Mouse (Mus musculus) layer of hippocampus, adult 9-11 months (tissue): Measurements from ENCODE around the gene Col20a1.

Experiments
- DNase-seq: peaks from one replicate; pipeline ENCODE4 v3.0.0; 2022

The Col20a1 gene

DNA sequence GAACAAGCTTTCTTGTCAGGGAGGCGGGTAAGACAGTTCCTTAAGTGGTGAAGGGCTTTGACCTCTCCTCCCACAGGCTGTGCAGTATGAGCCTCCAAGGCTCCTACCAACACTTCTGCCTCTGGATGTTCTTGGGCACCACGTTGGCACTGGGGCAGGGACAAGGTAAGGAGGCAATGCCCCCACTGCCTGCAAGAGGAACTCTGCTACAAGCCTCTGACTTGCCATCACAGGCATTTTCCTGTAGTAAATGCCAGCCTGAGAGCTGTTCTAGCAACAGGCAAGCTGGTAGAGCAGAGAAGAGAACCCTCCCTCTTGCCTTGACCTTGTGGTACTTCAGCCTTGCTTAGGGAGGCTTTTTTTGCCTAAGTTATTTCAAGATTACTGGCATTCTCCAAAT is at the start of gene Col20a1:
Gene Col20a1 (plus strand): TSS at position 87 of the 400 bp plus-strand sequence.
- no peak for DNase-seq

- DNase-seq: no peak
Observed at GRCm38 (mm10) chr2:180940187-180940586, 46.1 kb upstream of the Col20a1 start.

- DNase-seq: peak; percentile 70
Observed at GRCm38 (mm10) chr2:180941869-180942268, 44.5 kb upstream of the Col20a1 start.

GRCm38 (mm10) chr2:180949947-180950346 is 36.4 kb upstream of the Col20a1 start:
- DNase-seq: no peak

- DNase-seq: peak; percentile 21
Observed at GRCm38 (mm10) chr2:180952731-180953171, 33.6 kb upstream of the Col20a1 start.

- DNase-seq: no peak
Observed at GRCm38 (mm10) chr2:180953638-180954037, 32.7 kb upstream of the Col20a1 start.

GRCm38 (mm10) chr2:180954061-180955047 is 32.0 kb upstream of the Col20a1 start, which contains the start of gene Nkain4:
TSS of gene Nkain4 (minus strand) at chr2:180954699.
- peak; percentile 47 for DNase-seq

DNA sequence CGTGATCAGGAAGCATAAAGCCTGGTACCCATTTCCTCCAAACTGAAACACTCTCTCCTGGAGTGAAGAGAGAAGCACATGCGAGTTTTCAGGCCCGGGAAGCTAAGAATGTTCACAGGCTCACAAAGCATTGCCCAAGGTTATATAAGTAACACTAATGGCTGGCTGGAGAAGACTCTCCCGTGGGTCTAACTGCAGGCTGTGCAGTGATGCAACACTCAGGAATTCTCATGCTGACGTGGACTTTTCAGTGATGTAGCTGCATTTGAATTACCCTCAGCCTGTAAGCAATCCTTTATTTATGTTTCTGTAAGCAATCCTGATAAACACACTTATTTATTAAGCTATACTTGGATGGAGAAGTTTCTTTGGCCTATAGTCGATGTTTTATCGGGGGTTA is 26.7 kb upstream of the Col20a1 start:
- DNase-seq: no peak

DNA sequence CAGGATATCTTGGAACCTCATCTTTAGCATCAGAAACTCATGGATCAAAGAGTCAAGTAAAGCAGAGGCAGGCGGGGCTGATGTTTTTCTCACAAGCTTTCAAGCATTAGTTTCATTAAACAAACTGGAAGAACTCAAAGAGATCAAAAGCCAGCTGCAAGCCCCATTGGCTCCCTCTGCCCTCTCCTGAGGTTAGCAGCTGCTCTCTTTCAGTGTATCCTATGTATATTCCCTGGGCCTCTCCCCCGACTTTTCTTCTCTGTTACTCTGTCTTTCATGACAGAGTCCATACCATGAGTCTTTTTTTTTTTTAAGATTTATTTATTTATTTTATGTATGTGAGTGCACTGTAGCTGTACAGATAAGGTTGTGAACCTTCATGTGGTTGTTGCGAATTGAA is 26.1 kb upstream of the Col20a1 start:
- no peak for DNase-seq

- no peak for DNase-seq
Observed at GRCm38 (mm10) chr2:180962616-180963308, 23.6 kb upstream of the Col20a1 start.

- peak; percentile 64 for DNase-seq
Observed at GRCm38 (mm10) chr2:180963956-180964355, 22.4 kb upstream of the Col20a1 start.

- DNase-seq: peak; percentile 33
Observed at GRCm38 (mm10) chr2:180966092-180966882, 20.0 kb upstream of the Col20a1 start.

DNA sequence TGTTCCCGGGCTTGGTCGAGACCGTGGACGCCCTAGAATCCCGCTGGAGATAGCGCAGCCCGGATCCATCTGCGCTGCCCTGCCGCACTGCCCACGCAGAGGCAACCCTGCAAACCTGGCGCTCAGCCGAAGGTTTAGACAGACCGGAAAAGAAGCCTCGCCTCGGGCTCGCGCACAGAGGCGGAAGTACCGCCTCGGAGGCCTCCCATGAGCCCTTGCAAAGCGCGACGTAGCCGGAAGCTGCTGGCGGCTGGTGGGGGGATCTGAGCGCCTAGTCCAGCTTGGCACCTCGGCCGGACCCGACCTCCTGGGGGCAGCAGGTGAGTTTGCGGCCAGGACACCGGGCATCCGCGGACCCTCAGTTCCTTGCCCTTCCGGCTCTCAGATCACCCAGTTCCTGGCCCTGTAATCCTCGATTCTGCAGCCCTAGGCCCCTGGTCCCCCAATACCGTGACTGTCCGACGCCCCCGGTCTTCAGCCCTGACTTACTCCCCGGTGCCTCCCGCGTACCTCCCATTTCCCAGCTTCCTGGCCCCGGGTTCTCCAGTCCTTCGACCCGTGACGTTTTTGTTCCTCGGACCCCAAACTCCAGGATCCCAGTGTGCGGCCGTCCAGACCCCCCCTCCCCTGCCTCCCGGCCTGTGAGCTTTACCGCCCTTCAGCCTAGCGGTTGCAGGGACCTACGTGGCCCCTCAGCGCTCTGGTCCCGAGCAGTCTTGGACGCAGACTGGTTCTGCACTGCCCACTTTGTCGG is 19.1 kb upstream of the Col20a1 start, which contains the start of gene Arfgap1:
Gene Arfgap1 (plus strand): TSS at position 216 of the 754 bp plus-strand sequence.
- DNase-seq: peak; percentile 93

DNA sequence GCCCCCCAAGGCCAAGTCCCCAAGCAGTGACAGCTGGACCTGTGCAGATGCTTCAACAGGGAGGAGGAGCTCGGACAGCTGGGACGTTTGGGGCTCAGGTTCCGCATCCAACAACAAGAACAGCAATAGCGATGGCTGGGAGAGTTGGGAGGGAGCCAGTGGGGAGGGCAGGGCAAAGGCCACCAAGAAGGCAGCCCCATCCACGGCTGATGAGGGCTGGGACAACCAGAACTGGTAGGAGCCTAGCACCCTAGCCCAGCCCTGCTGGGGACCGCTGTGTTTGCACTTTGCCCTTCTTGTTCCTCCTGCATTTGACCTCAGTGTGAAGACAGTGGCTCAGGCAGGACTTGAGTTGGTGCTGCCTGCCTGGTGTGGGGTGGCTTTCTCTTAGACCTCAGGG is 5.2 kb upstream of the Col20a1 start:
- DNase-seq: no peak

DNA sequence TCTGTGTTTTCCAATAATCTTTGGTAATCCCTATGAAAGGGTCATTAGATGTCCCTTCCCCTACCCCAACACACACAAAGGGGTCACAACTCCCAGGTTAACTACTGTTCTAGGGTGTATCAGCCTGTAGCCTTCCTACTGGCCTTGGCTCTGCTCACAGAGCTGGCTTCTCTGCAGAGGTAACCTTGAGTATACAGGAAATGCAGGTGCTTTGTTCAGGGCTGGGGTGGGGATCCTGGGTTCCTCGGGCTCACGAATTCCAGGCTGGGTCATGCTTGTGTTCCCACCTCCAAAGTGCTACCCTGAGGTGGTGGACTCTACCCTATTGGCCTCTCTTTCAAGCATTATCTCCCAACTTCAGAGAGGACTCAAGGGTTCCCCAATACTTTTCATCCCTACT is 700 bp upstream of the Col20a1 start:
- no peak for DNase-seq

- no peak for DNase-seq
Observed at GRCm38 (mm10) chr2:180987001-180987400, 666 bp downstream of the Col20a1 start.

GRCm38 (mm10) chr2:180987432-180988030 is 1.2 kb downstream of the Col20a1 start:
- no peak for DNase-seq

- DNase-seq: no peak
Observed at GRCm38 (mm10) chr2:180988347-180988913, 2.1 kb downstream of the Col20a1 start.

GRCm38 (mm10) chr2:180988948-180989347 is 2.6 kb downstream of the Col20a1 start:
- no peak for DNase-seq

- no peak for DNase-seq
Observed at GRCm38 (mm10) chr2:180990347-180990746, 4.0 kb downstream of the Col20a1 start.

- DNase-seq: no peak
Observed at GRCm38 (mm10) chr2:180994360-180994759, 8.0 kb downstream of the Col20a1 start.
